Mouse (Mus musculus) cerebellum, postnatal 36 days (tissue): ENCODE measurements around the gene Ulk3.

Experiments used
- DNase-seq, 2 experiments: peaks; one replicate each; pipeline ENCODE4 v3.0.0; 2021 to 2022; ENCODE audit warnings: mixed read lengths in 2 of 2

The Ulk3 gene

GRCm38 (mm10) chr9:57574397-57574796, 14.9 kb upstream of the Ulk3 start:
- no peak for DNase-seq

GRCm38 (mm10) chr9:57575577-57575976, 13.7 kb upstream of the Ulk3 start:
- DNase-seq = no peak

GRCm38 (mm10) chr9:57577144-57577849, 12.0 kb upstream of the Ulk3 start:
- DNase-seq = no peak

GRCm38 (mm10) chr9:57584991-57585390, 4.3 kb upstream of the Ulk3 start:
- no peak for DNase-seq

GRCm38 (mm10) chr9:57590726-57591125, 1.5 kb downstream of the Ulk3 start:
- no peak for DNase-seq

- no peak for DNase-seq
These were observed 4.4 kb downstream of the Ulk3 start for GRCm38 (mm10) chr9:57593454-57594173.

GRCm38 (mm10) chr9:57594174-57594509, 4.9 kb downstream of the Ulk3 start:
- no peak for DNase-seq

- no peak for DNase-seq
These were observed 8.0 kb downstream of the Ulk3 start for GRCm38 (mm10) chr9:57597265-57597664.

- DNase-seq = no peak
These were observed 8.7 kb downstream of the Ulk3 start for GRCm38 (mm10) chr9:57597929-57598382.

- DNase-seq = no peak
These were observed 9.8 kb downstream of the Ulk3 start for GRCm38 (mm10) chr9:57598851-57599563.

- DNase-seq = no peak
These were observed 11.5 kb downstream of the Ulk3 start for GRCm38 (mm10) chr9:57600620-57601352.

GRCm38 (mm10) chr9:57601353-57601706, 12.1 kb downstream of the Ulk3 start:
- DNase-seq = peak in 1 of 2 experiments; percentile 44

- DNase-seq = no peak
These were observed 12.8 kb downstream of the Ulk3 start for GRCm38 (mm10) chr9:57602098-57602497.

GRCm38 (mm10) chr9:57604875-57605274, 15.6 kb downstream of the Ulk3 start:
- no peak for DNase-seq

GRCm38 (mm10) chr9:57605503-57605902, 16.3 kb downstream of the Ulk3 start:
- DNase-seq = no peak

GRCm38 (mm10) chr9:57606139-57606851, 17.0 kb downstream of the Ulk3 start, which contains the start of gene Cplx3:
Cplx3 (minus strand) TSS chr9:57606281.
- DNase-seq = no peak

- DNase-seq = no peak
These were observed 20.6 kb downstream of the Ulk3 start for GRCm38 (mm10) chr9:57609803-57610202.

- DNase-seq = peak; percentile 43 to 51
These were observed 21.1 kb downstream of the Ulk3 start for GRCm38 (mm10) chr9:57610359-57610826.

- no peak for DNase-seq
These were observed 23.3 kb downstream of the Ulk3 start for GRCm38 (mm10) chr9:57612587-57612986.

- DNase-seq = no peak
These were observed 24.7 kb downstream of the Ulk3 start for GRCm38 (mm10) chr9:57613975-57614374.

GRCm38 (mm10) chr9:57614786-57615185, 25.5 kb downstream of the Ulk3 start:
- no peak for DNase-seq

- DNase-seq = no peak
These were observed 28.4 kb downstream of the Ulk3 start for GRCm38 (mm10) chr9:57617556-57618169.
